Mouse (Mus musculus): ENCODE data around the gene Mpzl3.
A peak's percentile ranks its signal among the peaks of the same experiment; 100 is the strongest.
"Not testable (repeated sequence)": the region's sequence is repeated elsewhere in the genome, so short reads cannot be mapped to it uniquely, and the experiment has no call there.

The Mpzl3 gene

GRCm38 (mm10) chr9:45055082-45055713 is at the start of gene Mpzl3:
Gene Mpzl3 (plus strand): TSS chr9:45055186.
- DNase-seq (ENCODE audit: low spot score) = peak; percentile 93

DNA sequence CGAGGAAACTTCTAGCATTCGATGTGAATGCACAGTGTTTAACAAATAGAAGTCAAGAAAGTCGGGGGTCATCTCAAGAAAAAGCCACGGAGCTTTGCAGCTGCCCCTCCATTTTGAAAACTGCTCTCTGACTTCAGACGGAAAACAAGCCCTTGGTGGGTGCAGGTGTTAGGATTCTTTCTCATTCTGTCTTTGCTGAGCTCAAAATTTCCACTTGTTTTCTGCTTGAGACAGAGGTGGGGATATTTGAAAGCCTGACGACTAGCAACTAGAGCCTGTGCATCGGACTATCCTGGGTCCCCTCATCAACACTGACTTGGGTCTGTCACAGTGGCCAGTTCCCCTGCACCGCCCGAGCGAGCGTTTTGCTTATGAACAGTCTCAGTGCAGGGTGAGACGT is 47.6 kb upstream of the Mpzl3 start:
- no peak for DNase-seq (ENCODE audit: low spot score)

DNA sequence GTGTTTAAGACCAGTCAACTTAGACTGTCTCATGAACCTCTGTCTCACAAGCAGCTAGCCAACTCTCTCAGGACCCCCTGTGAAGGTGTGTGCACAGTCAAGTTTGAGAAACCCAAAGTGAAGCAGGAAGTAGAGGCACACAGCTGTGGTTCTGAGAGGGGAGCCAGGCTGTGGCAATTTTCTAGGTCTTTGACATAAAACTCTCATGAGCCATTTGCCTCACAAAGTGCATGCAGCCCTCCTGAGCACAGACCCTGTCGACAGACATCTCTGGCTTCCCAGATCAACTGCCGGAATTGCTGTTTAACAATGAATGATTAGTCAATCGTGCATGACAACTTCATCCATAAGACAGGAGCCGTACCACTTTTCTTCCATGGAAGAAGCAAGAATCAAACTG is 46.6 kb upstream of the Mpzl3 start:
- DNase-seq (ENCODE audit: low spot score) = no peak

GRCm38 (mm10) chr9:45009180-45010078 is 45.6 kb upstream of the Mpzl3 start, which contains the start of gene Cd3e:
Gene Cd3e (minus strand): TSS chr9:45009627.
- no peak for DNase-seq (ENCODE audit: low spot score)

DNA sequence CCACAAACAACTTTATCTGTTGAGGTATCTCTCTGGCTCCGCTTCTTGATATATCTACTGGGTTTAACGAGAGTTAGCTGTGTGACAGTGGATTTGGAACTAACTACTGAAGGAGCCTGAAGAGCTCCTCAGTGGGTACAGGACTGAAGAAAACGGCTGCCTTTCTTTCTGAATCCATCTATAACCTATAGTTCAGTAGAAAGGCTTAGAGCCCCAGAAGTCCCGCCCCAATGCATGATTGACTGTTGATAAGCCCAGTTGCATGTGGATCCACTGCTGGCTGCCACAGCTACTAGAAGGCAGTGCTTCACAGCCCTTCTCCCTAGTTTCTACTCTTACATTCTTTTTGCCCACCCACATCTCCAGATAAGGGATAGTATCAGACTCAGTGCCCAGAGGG is 44.5 kb upstream of the Mpzl3 start:
- no peak for DNase-seq (ENCODE audit: low spot score)

GRCm38 (mm10) chr9:45011291-45011690 is 43.7 kb upstream of the Mpzl3 start:
- DNase-seq (ENCODE audit: low spot score) = no peak

DNA sequence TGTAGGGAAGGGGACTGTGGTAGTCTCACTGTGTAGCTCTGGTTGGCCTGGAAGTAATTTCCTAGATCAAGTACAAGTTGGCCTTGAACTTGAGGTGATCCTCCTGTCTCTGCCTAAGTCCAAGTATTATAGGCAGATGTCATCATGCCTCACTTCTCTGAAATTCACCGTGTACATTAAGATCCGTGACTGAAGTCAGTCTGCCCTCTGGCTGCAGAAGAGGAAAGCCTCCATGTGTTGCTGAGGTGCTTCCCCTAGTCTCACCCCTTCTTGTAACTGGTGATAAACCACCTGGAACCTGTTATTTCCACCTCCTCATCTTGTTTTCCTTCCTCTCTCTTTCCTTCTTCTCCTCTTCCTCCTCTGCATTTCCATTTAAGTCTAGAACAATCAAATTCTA is 40.1 kb upstream of the Mpzl3 start:
- no peak for DNase-seq (ENCODE audit: low spot score)

GRCm38 (mm10) chr9:45015841-45016240 is 39.1 kb upstream of the Mpzl3 start:
- DNase-seq (ENCODE audit: low spot score) = no peak

DNA sequence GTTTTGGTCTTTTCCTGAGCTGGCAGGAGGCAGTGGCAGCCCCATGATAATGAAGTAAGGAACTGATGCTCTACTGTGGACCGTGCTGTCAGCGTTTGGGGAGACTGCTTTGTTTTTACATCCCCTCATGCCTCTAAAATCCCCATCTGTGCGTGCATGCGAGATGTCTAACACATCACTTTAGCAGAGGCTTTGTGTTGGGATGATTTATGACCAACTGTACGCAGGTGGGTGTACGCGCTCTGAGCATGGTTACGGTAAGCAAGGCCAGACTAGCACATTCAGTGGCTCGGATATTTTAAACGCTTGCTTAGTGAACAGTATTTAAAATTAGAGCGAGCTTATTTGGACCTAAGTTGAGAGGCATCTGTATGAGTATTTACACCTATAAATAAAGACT is 37.0 kb upstream of the Mpzl3 start:
- no peak for DNase-seq (ENCODE audit: low spot score)

DNA sequence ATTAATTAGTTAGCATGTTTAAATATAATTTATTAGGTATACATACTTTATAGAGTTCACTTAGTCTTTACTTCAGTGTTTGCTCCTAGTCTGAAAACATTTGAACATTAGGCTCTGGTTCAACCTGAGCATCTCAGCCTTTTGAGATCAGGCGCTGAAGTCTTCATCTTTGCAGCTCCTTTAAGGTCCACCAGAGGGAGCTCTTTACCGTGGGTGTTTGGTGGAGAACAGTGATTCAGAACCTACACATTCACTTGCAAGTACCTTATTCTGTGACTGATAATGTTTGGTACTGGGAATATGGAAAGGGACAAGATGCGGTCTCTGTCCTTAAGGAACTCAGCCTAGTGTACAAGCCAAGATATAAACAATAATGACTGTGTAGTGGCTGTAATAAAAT is 32.2 kb upstream of the Mpzl3 start:
- DNase-seq (ENCODE audit: low spot score) = peak; percentile 45

DNA sequence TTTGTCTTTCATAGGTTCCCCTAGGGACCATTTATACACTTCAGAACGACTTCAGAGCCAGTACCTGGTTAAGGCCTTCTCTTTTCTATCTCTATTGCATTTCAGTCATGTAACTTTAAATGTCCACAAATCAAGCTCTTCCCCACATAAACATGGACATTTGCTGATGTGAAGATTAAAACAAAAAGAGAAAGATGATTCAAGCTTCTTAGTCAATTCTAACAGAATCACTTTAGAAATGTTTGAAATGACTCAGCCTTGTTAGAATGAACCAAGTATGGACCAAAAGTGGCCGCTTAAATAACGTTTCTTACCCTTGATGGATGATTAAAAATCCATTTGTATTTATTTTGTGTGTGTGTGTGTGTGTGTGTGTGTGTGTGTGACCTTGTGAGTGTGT is 31.3 kb upstream of the Mpzl3 start:
- DNase-seq (ENCODE audit: low spot score) = no peak

- no peak for DNase-seq (ENCODE audit: low spot score)
Observed at GRCm38 (mm10) chr9:45024187-45024586, 30.8 kb upstream of the Mpzl3 start.

GRCm38 (mm10) chr9:45027376-45027775 is 27.6 kb upstream of the Mpzl3 start:
- no peak for DNase-seq (ENCODE audit: low spot score)

DNA sequence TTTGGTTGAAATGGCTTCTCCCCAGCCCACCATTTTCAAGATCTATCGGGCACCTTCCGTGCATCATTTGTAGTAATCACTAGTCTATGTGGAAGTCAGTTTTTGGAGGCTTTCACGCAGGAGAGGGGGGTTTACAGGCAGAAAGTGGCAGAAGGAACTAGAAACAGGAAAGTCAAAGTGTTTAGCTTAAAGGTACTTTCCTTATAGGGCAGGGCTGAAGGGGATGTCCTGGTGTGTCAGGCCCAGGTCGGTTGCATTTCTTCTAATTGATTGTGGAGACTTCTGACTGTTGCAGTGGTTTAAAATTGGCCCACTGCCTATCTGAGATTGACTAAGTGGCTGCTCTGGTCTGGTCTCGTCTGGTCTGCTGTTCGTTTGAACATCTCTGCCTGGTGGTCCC is 24.6 kb upstream of the Mpzl3 start:
- DNase-seq (ENCODE audit: low spot score) = no peak

- no peak for DNase-seq (ENCODE audit: low spot score)
Observed at GRCm38 (mm10) chr9:45032261-45032660, 22.7 kb upstream of the Mpzl3 start.

GRCm38 (mm10) chr9:45034526-45034925 is 20.5 kb upstream of the Mpzl3 start:
- DNase-seq (ENCODE audit: low spot score) = no peak

- not testable (repeated sequence) for DNase-seq (ENCODE audit: low spot score)
Observed at GRCm38 (mm10) chr9:45037803-45038202, 17.2 kb upstream of the Mpzl3 start.

GRCm38 (mm10) chr9:45039499-45039898 is 15.5 kb upstream of the Mpzl3 start, which contains the start of gene Mpzl2:
Gene Mpzl2 (plus strand): TSS chr9:45039799.
- no peak for DNase-seq (ENCODE audit: low spot score)

- DNase-seq (ENCODE audit: low spot score) = peak; percentile 39
Observed at GRCm38 (mm10) chr9:45040066-45040845, 14.7 kb upstream of the Mpzl3 start.

GRCm38 (mm10) chr9:45041131-45041838 is 13.7 kb upstream of the Mpzl3 start:
- DNase-seq (ENCODE audit: low spot score) = peak; percentile 63

DNA sequence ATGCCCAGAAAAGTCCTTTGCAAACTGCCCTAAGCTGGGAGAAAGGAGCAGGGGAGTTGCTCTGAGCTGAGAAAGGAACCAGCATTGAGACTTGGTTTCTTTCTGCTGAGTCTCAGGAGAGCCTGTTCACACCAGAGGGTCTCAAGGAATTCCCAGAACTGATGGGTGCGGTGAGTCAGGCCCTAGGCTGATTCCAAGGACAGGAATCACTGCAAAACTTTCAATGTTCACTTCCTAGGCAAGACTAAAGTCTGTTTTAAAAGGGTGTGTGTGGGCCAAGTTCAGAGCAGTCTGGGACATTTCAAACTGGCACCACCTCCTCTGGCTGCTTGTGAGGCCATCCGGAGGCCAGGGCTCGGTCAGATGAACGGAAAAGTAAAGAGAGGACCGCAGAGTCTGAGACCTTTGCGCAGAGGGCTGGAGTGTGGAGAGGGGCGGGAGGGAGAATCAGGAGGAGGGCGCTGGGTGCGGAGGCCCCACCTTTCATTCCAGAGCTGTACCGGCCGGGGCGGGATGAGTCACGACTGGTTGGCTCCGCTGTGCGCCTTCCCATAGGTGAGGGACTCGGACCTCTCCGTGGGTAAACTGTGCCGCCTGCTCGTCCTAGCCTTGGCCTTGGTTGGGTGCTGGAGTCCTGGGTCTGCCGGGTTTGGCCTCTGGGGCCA is 12.8 kb upstream of the Mpzl3 start:
- peak; percentile 87 for DNase-seq (ENCODE audit: low spot score)
